Mouse (Mus musculus) embryonic fibroblast, embryonic 13.5 days (primary cell): Measurements from ENCODE around the gene Fabp2.

Experiments
- CTCF ChIP-seq: IDR thresholded peaks from 2 replicates; pipeline ENCODE4 v1.5.1; 2011; ENCODE audit warnings: mild to moderate bottlenecking, control low read depth, low read length, moderate library complexity, borderline replicate concordance; ENCODE audit not compliant: insufficient read depth
- POLR2A ChIP-seq: IDR thresholded peaks from 2 replicates; pipeline ENCODE4 v1.6.1; 2011; ENCODE audit warnings: low read depth, mild to moderate bottlenecking, control low read depth, low read length, moderate library complexity

DNA sequence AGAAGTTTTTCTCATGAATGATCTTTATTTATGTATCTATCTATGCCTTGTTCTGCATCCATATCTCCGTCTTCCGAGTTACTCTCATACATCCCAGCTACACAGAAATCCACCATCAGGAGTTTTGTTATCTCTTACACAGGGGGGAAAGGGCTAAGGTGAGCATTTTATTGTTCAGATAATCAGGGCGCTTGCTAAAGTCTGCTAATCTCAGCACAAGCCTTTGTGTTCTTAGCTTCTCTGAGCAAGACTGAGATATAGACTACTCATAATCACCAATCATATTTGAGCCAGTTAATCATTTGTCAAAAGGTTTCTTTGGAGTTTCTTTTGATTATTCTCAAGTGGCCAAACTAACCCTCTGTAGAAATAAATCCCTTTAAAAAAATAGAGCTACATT is 17.3 kb upstream of the Fabp2 start:
- TF ChIP-seq CTCF (no peak), POLR2A (no peak)
